Mouse (Mus musculus) liver, embryonic 14.5 days (tissue): ENCODE measurements around the gene Adamts13. TPM values are rescaled to one million over a fixed set of nuclear protein-coding genes. Genes with fewer than 3 reads are reported as not detected.

Experiments used
- ATAC-seq: fragments of 200-750 bp; cut with Nextera tagmentation; 2 replicates; pipeline ENCODE4 v1.8.0; 2017; ENCODE audit warnings: moderate number of reproducible peaks, mild to moderate bottlenecking, moderate library complexity; ENCODE audit not compliant: insufficient read depth
- DNase-seq, 3 experiments: peaks; one replicate each; pipeline ENCODE4 v3.0.0-alpha.2; 2012 to 2013; ENCODE audit warnings: low read depth in 3 of 3, low spot score in 3 of 3
- H3K27ac ChIP-seq: fragments of 300-500 bp; sonication (generic); 2 replicates; pipeline ENCODE4 v1.5.1; 2014; ENCODE audit warnings: moderate library complexity, mild to moderate bottlenecking, control low read depth, inconsistent platforms
- H3K27me3 ChIP-seq: fragments of 300-500 bp; sonication (generic); 2 replicates; pipeline ENCODE4 v1.6.1; 2014; ENCODE audit warnings: mild to moderate bottlenecking, low read length, moderate library complexity; ENCODE audit not compliant: control insufficient read depth, insufficient read depth
- H3K36me3 ChIP-seq: fragments of 300-500 bp; sonication (generic); replicated peaks from 2 replicates; pipeline ENCODE4 v1.6.1; 2014; ENCODE audit warnings: low read depth; ENCODE audit not compliant: control insufficient read depth, insufficient read depth
- H3K4me1 ChIP-seq, 2 experiments: fragments of 200-500 bp in 1 of 2; fragments of 300-500 bp in 1 of 2; sonication (generic) in 1 of 2; replicated peaks; 2 replicates each; pipeline ENCODE4 v1.6.1; 2012 to 2014; ENCODE audit warnings: antibody characterized with exemption in 1 of 2, inconsistent platforms in 1 of 2, low read length in 1 of 2; ENCODE audit not compliant: control insufficient read depth in 2 of 2, insufficient read depth in 2 of 2
- H3K4me2 ChIP-seq: fragments of 300-500 bp; sonication (generic); 2 replicates; pipeline ENCODE4 v1.6.1; 2014; ENCODE audit warnings: low read depth, mild to moderate bottlenecking, control low read depth, moderate library complexity
- H3K4me3 ChIP-seq, 2 experiments: fragments of 200-500 bp in 1 of 2; fragments of 300-500 bp in 1 of 2; sonication (generic) in 1 of 2; 2 replicates each; pipeline ENCODE4 v1.5.1; 2012 to 2014; ENCODE audit warnings: low read depth in 2 of 2, low read length in 2 of 2, mild to moderate bottlenecking in 2 of 2, control low read depth in 1 of 2, inconsistent platforms in 1 of 2, moderate library complexity in 1 of 2; ENCODE audit not compliant: insufficient read depth in 1 of 2
- H3K9ac ChIP-seq: fragments of 300-500 bp; sonication (generic); replicated peaks from 2 replicates; pipeline ENCODE4 v1.6.1; 2014; ENCODE audit warnings: mild to moderate bottlenecking, control low read depth, moderate library complexity
- H3K9me3 ChIP-seq: fragments of 300-500 bp; sonication (generic); 2 replicates; pipeline ENCODE4 v1.6.1; 2016; ENCODE audit warnings: low read length, mixed read lengths; ENCODE audit not compliant: control insufficient read depth
- CTCF ChIP-seq: IDR thresholded peaks from 2 replicates; pipeline ENCODE4 v1.5.1; 2016; ENCODE audit warnings: antibody characterized with exemption, low read depth, control low read depth
- EP300 ChIP-seq: IDR thresholded peaks from 2 replicates; pipeline ENCODE4 v1.6.1; 2016; ENCODE audit warnings: antibody characterized with exemption, low read depth
- WGBS: fragments of 180-500 bp; shearing (Covaris S2); extraction: QIAGEN DNeasy Blood & Tissue Kit; methylation state at CpG from one replicate; pipeline ENCODE4 v1.1.7; 2014; ENCODE audit not compliant: insufficient replicate concordance; 5-methylcytosine and 5-hydroxymethylcytosine counted together
- polyA plus RNA-seq, 2 experiments: library from polyadenylated mRNA; depleted of rRNA in 1 of 2; stranded (reverse) in 1 of 2; unstranded in 1 of 2; fragments of >200 nt; fragmentation: Nextera tagmentation in 1 of 2; extraction: Ambion mirVana in 1 of 2; gene quantifications; 2 replicates each; pipeline versions ENCODE4 v1.2.1 to v1.2.3; 2012 to 2014

Gene Adamts13
- polyA plus RNA-seq, 2 experiments = 0.89 to 1.8 TPM

- no peak for TF ChIP-seq CTCF
- no peak for TF ChIP-seq EP300
- WGBS = 80% methylated on average over 12 of the region's 12 CpGs
- H3K4me3 ChIP-seq = no peak overlapping the region
- ATAC-seq = peak; percentile 66
- H3K9me3 ChIP-seq = no peaks in the 10 kb centered on the region
- H3K27me3 ChIP-seq = no peaks in the 10 kb centered on the region
- no peak overlapping the region for H3K27ac ChIP-seq
- DNase-seq = no peak
- no peak overlapping the region for H3K9ac ChIP-seq
- H3K4me2 ChIP-seq = no peak overlapping the region
- H3K4me1 ChIP-seq = peaks cover 0 to 10% of the 10 kb centered on the region in 2 experiments; a peak in 3 of 4 replicates
- peaks cover 65% of the 10 kb centered on the region for H3K36me3 ChIP-seq
Observed at GRCm38 (mm10) chr2:26956811-26957487, 16.3 kb upstream of the Adamts13 start.

- H3K9me3 ChIP-seq = no peaks in the 10 kb centered on the region
- H3K9ac ChIP-seq = no peak overlapping the region
- no peak overlapping the region for H3K4me3 ChIP-seq
- no peak for DNase-seq
- 76% methylated on average over 2 of the region's 2 CpGs for WGBS
- no peak overlapping the region for H3K4me2 ChIP-seq
- no peak overlapping the region for H3K27ac ChIP-seq
- peak; percentile 36; the same call in 1 of the 2 replicates for ATAC-seq
- no peaks in the 10 kb centered on the region for H3K27me3 ChIP-seq
- peaks cover 0 to 15% of the 10 kb centered on the region in 2 experiments; a peak in 3 of 4 replicates for H3K4me1 ChIP-seq
- no peak for TF ChIP-seq CTCF
- TF ChIP-seq EP300 = no peak
- H3K36me3 ChIP-seq = peaks cover 65% of the 10 kb centered on the region
Observed at GRCm38 (mm10) chr2:26957488-26957859, 15.7 kb upstream of the Adamts13 start.

DNA sequence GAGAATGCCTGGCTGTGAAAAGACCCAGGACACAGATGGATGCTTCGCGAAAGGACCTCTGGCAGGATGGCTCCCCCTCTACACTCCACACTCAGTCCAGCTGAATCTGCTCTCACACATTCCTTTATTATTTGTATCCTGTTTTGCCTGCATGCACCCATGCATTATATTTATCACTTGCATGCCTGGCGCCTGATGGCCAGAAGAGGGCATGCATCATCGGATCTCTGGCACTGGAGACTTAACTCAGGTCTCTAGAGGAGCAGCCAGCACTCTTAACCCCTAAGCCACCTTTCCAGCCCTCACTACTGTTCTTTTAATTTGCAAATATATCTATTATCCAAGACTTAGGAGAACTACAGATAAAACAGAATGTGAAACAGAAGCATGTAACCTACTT, 12.5 kb upstream of the Adamts13 start:
- ATAC-seq (no peak), DNase-seq (no peak)
- Histone ChIP-seq H3K27ac (no peak overlapping the region), H3K36me3 (peaks cover 40% of the 10 kb centered on the region), H3K4me3 (no peak overlapping the region), H3K27me3 (no peaks in the 10 kb centered on the region), H3K9ac (no peak overlapping the region), H3K4me1 (peaks cover 9 to 26% of the 10 kb centered on the region in 2 experiments), H3K9me3 (no peaks in the 10 kb centered on the region), H3K4me2 (no peak overlapping the region)
- 80% methylated on average over 4 of the region's 4 CpGs for WGBS
- TF ChIP-seq CTCF = peak; percentile 49
- TF ChIP-seq EP300 = no peak

GRCm38 (mm10) chr2:26963923-26964723, 9.1 kb upstream of the Adamts13 start, which contains the start of gene Rexo4:
Rexo4 (minus strand) TSS chr2:26964386.
- Histone ChIP-seq H3K27ac (peak within 1 kb of the TSS; percentile 74), H3K36me3 (peaks cover 15% of the 10 kb centered on the region), H3K4me3 (peak within 1 kb of the TSS; percentile 78 to 87), H3K4me2 (peak within 1 kb of the TSS; percentile 82), H3K4me1 (peaks cover 9 to 19% of the 10 kb centered on the region in 2 experiments), H3K9me3 (no peaks in the 10 kb centered on the region), H3K27me3 (no peaks in the 10 kb centered on the region), H3K9ac (peak within 1 kb of the TSS; percentile 88)
- peak; percentile 86 to 88 (median 86) for DNase-seq
- WGBS = under 1% methylated on average over 50 of the region's 50 CpGs
- TF ChIP-seq CTCF = no peak; the same call in 1 of the 2 replicates
- no peak for TF ChIP-seq EP300
- peak; percentile 93 for ATAC-seq

GRCm38 (mm10) chr2:26964724-26965370, 8.4 kb upstream of the Adamts13 start:
- no peaks in the 10 kb centered on the region for H3K9me3 ChIP-seq
- H3K4me1 ChIP-seq = peaks cover 9 to 19% of the 10 kb centered on the region in 2 experiments
- DNase-seq = no peak
- H3K4me2 ChIP-seq = peak overlapping the region; percentile 82
- peak overlapping the region; percentile 88 for H3K9ac ChIP-seq
- peak overlapping the region; percentile 78 to 87 for H3K4me3 ChIP-seq
- peak overlapping the region; percentile 74 for H3K27ac ChIP-seq
- WGBS = 15% methylated on average over 14 of the region's 14 CpGs
- peak; percentile 36 for ATAC-seq
- H3K27me3 ChIP-seq = no peaks in the 10 kb centered on the region
- peaks cover 10% of the 10 kb centered on the region for H3K36me3 ChIP-seq
- TF ChIP-seq CTCF = no peak
